Mouse (Mus musculus) hindbrain, embryonic 16.5 days (tissue): Measurements from ENCODE around the gene Socs5. TPM values are rescaled to one million over a fixed set of nuclear protein-coding genes. Genes with fewer than 3 reads are reported as not detected.
"Not testable (repeated sequence)": the region's sequence is repeated elsewhere in the genome, so short reads cannot be mapped to it uniquely, and the experiment has no call there.

Experiments used
- ATAC-seq: fragments of 200-750 bp; cut with Nextera tagmentation; 2 replicates; pipeline ENCODE4 v1.8.0; 2017; ENCODE audit warnings: moderate TSS enrichment, moderate library complexity
- H3K27ac ChIP-seq: fragments of 300-500 bp; sonication (generic); 2 replicates; pipeline ENCODE4 v1.5.1; 2014; ENCODE audit warnings: low read depth, mild to moderate bottlenecking, control low read depth, low read length, moderate library complexity
- H3K27me3 ChIP-seq: fragments of 300-500 bp; sonication (generic); replicated peaks from 2 replicates; pipeline ENCODE4 v1.6.1; 2014; ENCODE audit warnings: low read length; ENCODE audit not compliant: control insufficient read depth, insufficient read depth
- H3K36me3 ChIP-seq: fragments of 300-500 bp; sonication (generic); 2 replicates; pipeline ENCODE4 v1.6.1; 2014; ENCODE audit warnings: mild to moderate bottlenecking, low read length, moderate library complexity, mixed read lengths; ENCODE audit not compliant: control insufficient read depth, insufficient read depth
- H3K4me1 ChIP-seq: fragments of 300-500 bp; sonication (generic); 2 replicates; pipeline ENCODE4 v1.6.1; 2014; ENCODE audit warnings: low read depth, low read length; ENCODE audit not compliant: control insufficient read depth, insufficient read depth
- H3K4me2 ChIP-seq: fragments of 300-500 bp; sonication (generic); 2 replicates; pipeline ENCODE4 v1.6.1; 2014; ENCODE audit warnings: mild to moderate bottlenecking, low read length, control low read depth, moderate library complexity
- H3K4me3 ChIP-seq: fragments of 300-500 bp; sonication (generic); 2 replicates; pipeline ENCODE4 v1.5.1; 2014; ENCODE audit warnings: mild to moderate bottlenecking, low read length, control low read depth, moderate library complexity
- H3K9ac ChIP-seq: fragments of 300-500 bp; sonication (generic); 2 replicates; pipeline ENCODE4 v1.6.1; 2014; ENCODE audit warnings: low read depth, mild to moderate bottlenecking, control low read depth, low read length, moderate library complexity
- H3K9me3 ChIP-seq: fragments of 300-500 bp; sonication (generic); 2 replicates; pipeline ENCODE4 v1.6.1; 2014; ENCODE audit warnings: mild to moderate bottlenecking, low read length, moderate library complexity; ENCODE audit not compliant: control insufficient read depth
- WGBS: fragments of 180-500 bp; shearing (Covaris S2); extraction: QIAGEN DNeasy Blood & Tissue Kit; methylation state at CpG from one replicate; pipeline ENCODE4 v1.1.7; 2014; 5-methylcytosine and 5-hydroxymethylcytosine counted together
- polyA plus RNA-seq: library from polyadenylated mRNA; unstranded; fragments of >200 nt; fragmentation: Nextera tagmentation; extraction: Ambion mirVana; gene quantifications from 2 replicates; pipeline ENCODE4 v1.2.1, GENCODE M21; 2015

The Socs5 gene
- 13.1 and 13.2 TPM in 2 replicates for polyA plus RNA-seq

GRCm38 (mm10) chr17:87107623-87108221, at the start of gene Socs5:
Gene Socs5, plus strand, starts transcription at chr17:87107679.
- Histone ChIP-seq H3K27ac (peak within 1 kb of the TSS; percentile 88), H3K36me3 (no peaks in the 10 kb centered on the region), H3K9me3 (no peaks in the 10 kb centered on the region), H3K4me3 (peak within 1 kb of the TSS; percentile 67), H3K4me2 (peak within 1 kb of the TSS; percentile 82), H3K27me3 (no peaks in the 10 kb centered on the region), H3K4me1 (peaks cover 19% of the 10 kb centered on the region), H3K9ac (peak within 1 kb of the TSS; percentile 79)
- peak; percentile 85 for ATAC-seq
- under 1% methylated on average over 50 of the region's 73 CpGs for WGBS

- 86% methylated on average over 9 of the region's 9 CpGs for WGBS
- H3K9me3 ChIP-seq: no peaks in the 10 kb centered on the region
- H3K27ac ChIP-seq: no peak overlapping the region
Observed at GRCm38 (mm10) chr17:87062639-87063038, 44.8 kb upstream of the Socs5 start.

GRCm38 (mm10) chr17:87063461-87063860, 44.0 kb upstream of the Socs5 start:
- Histone ChIP-seq H3K9me3 (no peaks in the 10 kb centered on the region), H3K27ac (no peak overlapping the region), H3K9ac (no peak overlapping the region), H3K36me3 (no peaks in the 10 kb centered on the region), H3K4me1 (no peaks in the 10 kb centered on the region), H3K27me3 (no peaks in the 10 kb centered on the region), H3K4me3 (no peak overlapping the region), H3K4me2 (no peak overlapping the region)
- ATAC-seq: no peak
- WGBS: 69% methylated on average over 7 of the region's 7 CpGs

More at GRCm38 (mm10) chr17:87062639-87063038, 44.8 kb upstream of the Socs5 start:
- ATAC-seq: no peak
- H3K27me3 ChIP-seq: no peaks in the 10 kb centered on the region
- no peaks in the 10 kb centered on the region for H3K4me1 ChIP-seq
- no peak overlapping the region for H3K9ac ChIP-seq
- no peak overlapping the region for H3K4me2 ChIP-seq
- no peaks in the 10 kb centered on the region for H3K36me3 ChIP-seq
- H3K4me3 ChIP-seq: no peak overlapping the region

- Histone ChIP-seq H3K9ac (no peak overlapping the region), H3K27ac (no peak overlapping the region), H3K36me3 (no peaks in the 10 kb centered on the region), H3K4me1 (no peaks in the 10 kb centered on the region), H3K4me3 (no peak overlapping the region), H3K9me3 (no peaks in the 10 kb centered on the region), H3K4me2 (no peak overlapping the region), H3K27me3 (no peaks in the 10 kb centered on the region)
- no peak for ATAC-seq
- 78% methylated on average over 6 of the region's 6 CpGs for WGBS
Observed at GRCm38 (mm10) chr17:87063969-87064368, 43.5 kb upstream of the Socs5 start.

- Histone ChIP-seq H3K9me3 (no peaks in the 10 kb centered on the region), H3K4me2 (no peak overlapping the region), H3K27ac (no peak overlapping the region), H3K9ac (no peak overlapping the region), H3K36me3 (no peaks in the 10 kb centered on the region), H3K4me1 (no peaks in the 10 kb centered on the region), H3K27me3 (no peaks in the 10 kb centered on the region), H3K4me3 (no peak overlapping the region)
- 90% methylated on average over 4 of the region's 4 CpGs for WGBS
- no peak for ATAC-seq
Observed at GRCm38 (mm10) chr17:87068997-87069396, 38.5 kb upstream of the Socs5 start.

GRCm38 (mm10) chr17:87072183-87072582, 35.3 kb upstream of the Socs5 start:
- not testable (repeated sequence) for ATAC-seq, H3K9me3 ChIP-seq
- WGBS: 96% methylated on average over 1 of the region's 1 CpGs

GRCm38 (mm10) chr17:87072766-87073440, 34.6 kb upstream of the Socs5 start:
- ATAC-seq: no peak
- no peak overlapping the region for H3K4me2 ChIP-seq
- H3K9ac ChIP-seq: no peak overlapping the region
- H3K36me3 ChIP-seq: no peaks in the 10 kb centered on the region
- H3K27me3 ChIP-seq: no peaks in the 10 kb centered on the region
- no peaks in the 10 kb centered on the region for H3K4me1 ChIP-seq
- H3K27ac ChIP-seq: no peak overlapping the region
- H3K9me3 ChIP-seq: no peaks in the 10 kb centered on the region
- WGBS: 78% methylated on average over 5 of the region's 5 CpGs
- H3K4me3 ChIP-seq: no peak overlapping the region

More at GRCm38 (mm10) chr17:87072183-87072582, 35.3 kb upstream of the Socs5 start:
- H3K4me1 ChIP-seq, H3K4me3 ChIP-seq, H3K4me2 ChIP-seq, H3K27me3 ChIP-seq, H3K36me3 ChIP-seq, H3K27ac ChIP-seq, H3K9ac ChIP-seq: not testable (repeated sequence)

GRCm38 (mm10) chr17:87073470-87073869, 34.0 kb upstream of the Socs5 start:
- no peaks in the 10 kb centered on the region for H3K27me3 ChIP-seq
- no peak overlapping the region for H3K9ac ChIP-seq
- ATAC-seq: no peak

GRCm38 (mm10) chr17:87078217-87078616, 29.3 kb upstream of the Socs5 start:
- H3K27me3 ChIP-seq: not testable (repeated sequence)
- 95% methylated on average over 17 of the region's 17 CpGs for WGBS

More at GRCm38 (mm10) chr17:87073470-87073869, 34.0 kb upstream of the Socs5 start:
- H3K4me1 ChIP-seq: no peaks in the 10 kb centered on the region
- no peaks in the 10 kb centered on the region for H3K36me3 ChIP-seq
- H3K4me3 ChIP-seq: no peak overlapping the region
- H3K27ac ChIP-seq: no peak overlapping the region
- no peaks in the 10 kb centered on the region for H3K9me3 ChIP-seq
- no peak overlapping the region for H3K4me2 ChIP-seq

More at GRCm38 (mm10) chr17:87078217-87078616, 29.3 kb upstream of the Socs5 start:
- H3K9ac ChIP-seq, H3K4me3 ChIP-seq, H3K4me2 ChIP-seq, H3K4me1 ChIP-seq, H3K36me3 ChIP-seq, H3K27ac ChIP-seq, ATAC-seq, H3K9me3 ChIP-seq: not testable (repeated sequence)
